Mouse (Mus musculus) inflammation-experienced regulatory T-cells, adult 6 months (primary cell): ENCODE measurements at regions not wholly inside any gene's neighbourhood (a gene's known extent, or its start where the extent isn't known, plus 50 kb on each side); places are given as distances from the start of the nearest gene placed in this dataset.
"Not testable (repeated sequence)": the region's sequence is repeated elsewhere in the genome, so short reads cannot be mapped to it uniquely, and the experiment has no call there.

Source experiments
- ATAC-seq: one replicate; pipeline ENCODE4 v1.8.0; 2017

- no peak for ATAC-seq
These were observed 118.1 kb downstream of the Mmrn1 start for GRCm38 (mm10) chr6:61042667-61043523.

GRCm38 (mm10) chr6:61043524-61044450, 119.0 kb downstream of the Mmrn1 start:
- ATAC-seq, result no peak

- ATAC-seq, result not testable (repeated sequence)
These were observed 122.9 kb downstream of the Mmrn1 start for GRCm38 (mm10) chr6:61047667-61048066.

GRCm38 (mm10) chr6:61063129-61063528, 117.0 kb upstream of the Ccser1 start:
- ATAC-seq, result no peak

GRCm38 (mm10) chr6:61065769-61066168, 114.4 kb upstream of the Ccser1 start:
- ATAC-seq, result peak; percentile 65

- no peak for ATAC-seq
These were observed 113.4 kb upstream of the Ccser1 start for GRCm38 (mm10) chr6:61066501-61067282.

GRCm38 (mm10) chr6:61067355-61068116, 112.6 kb upstream of the Ccser1 start:
- ATAC-seq, result no peak

GRCm38 (mm10) chr6:61068117-61068489, 112.0 kb upstream of the Ccser1 start:
- ATAC-seq, result no peak

GRCm38 (mm10) chr6:61073267-61073666, 106.9 kb upstream of the Ccser1 start:
- ATAC-seq, result no peak

- ATAC-seq, result no peak
These were observed 106.3 kb upstream of the Ccser1 start for GRCm38 (mm10) chr6:61073794-61074193.

GRCm38 (mm10) chr6:61074700-61075099, 105.4 kb upstream of the Ccser1 start:
- ATAC-seq, result no peak

GRCm38 (mm10) chr6:61078559-61078958, 101.6 kb upstream of the Ccser1 start:
- ATAC-seq, result no peak

- no peak for ATAC-seq
These were observed 99.5 kb upstream of the Ccser1 start for GRCm38 (mm10) chr6:61080661-61081060.

- no peak for ATAC-seq
These were observed 96.8 kb upstream of the Ccser1 start for GRCm38 (mm10) chr6:61083346-61083745.

- no peak for ATAC-seq
These were observed 80.7 kb upstream of the Ccser1 start for GRCm38 (mm10) chr6:61099348-61099981.

GRCm38 (mm10) chr6:61099982-61100365, 80.2 kb upstream of the Ccser1 start:
- ATAC-seq, result no peak

- ATAC-seq, result no peak
These were observed 78.2 kb upstream of the Ccser1 start for GRCm38 (mm10) chr6:61101972-61102371.

- ATAC-seq, result no peak
These were observed 76.5 kb upstream of the Ccser1 start for GRCm38 (mm10) chr6:61103459-61104234.

GRCm38 (mm10) chr6:61115250-61115649, 64.9 kb upstream of the Ccser1 start:
- no peak for ATAC-seq

GRCm38 (mm10) chr6:61119590-61119989, 60.5 kb upstream of the Ccser1 start:
- no peak for ATAC-seq

- no peak for ATAC-seq
These were observed 54.7 kb upstream of the Ccser1 start for GRCm38 (mm10) chr6:61125431-61125830.
